Mouse (Mus musculus) Patski (cell line): ENCODE measurements around the gene Zfp664. TPM values are rescaled to one million over a fixed set of nuclear protein-coding genes. Genes with fewer than 3 reads are reported as not detected.

ENCODE experiments used
- ATAC-seq: fragments of 100-300 bp; one replicate; pipeline ENCODE4 v1.8.0; 2021
- CTCF ChIA-PET: fragments of 350-600 bp; sonication (Branson Sonifier 250); formaldehyde crosslinking; loops from one replicate; lab custom pipeline; 2022; ENCODE audit warnings: inconsistent platforms; lab: Charles Lee
- POLR2A ChIA-PET: fragments of 350-600 bp; sonication (Branson Sonifier 250); formaldehyde crosslinking; loops from one replicate; lab custom pipeline; 2022; ENCODE audit warnings: antibody characterized with exemption, inconsistent platforms; lab: Charles Lee
- DNase-seq: peaks from one replicate; pipeline ENCODE4 v3.0.0-alpha.2; 2011; ENCODE audit warnings: low read depth, low spot score
- H3K27me3 ChIP-seq: fragments of 371-371 bp; one replicate; pipeline ENCODE4 v1.5.1; 2021
- CTCF ChIP-seq: fragments of 100-300 bp; IDR thresholded peaks from one replicate; pipeline ENCODE4 v1.5.1; 2021
- in situ Hi-C: fragments of 300-500 bp; cut with MboI; formaldehyde crosslinking; loops from 3 replicates; pipeline ENCODE4 v1.11.1; 2018; ENCODE audit warnings: low pct_unique_long_range_greater_than_20kb, mixed read lengths
- polyA plus RNA-seq: library from polyadenylated mRNA; unstranded; gene quantifications from one replicate; pipeline ENCODE4 v1.2.3, GENCODE M21; 2021

Zfp664 gene
- 121 TPM for polyA plus RNA-seq

GRCm38 (mm10) chr5:124862013-124862866, at the start of gene Zfp664, which contains the start of gene Ccdc92:
Zfp664 (plus strand) TSS chr5:124862691.
Ccdc92 (minus strand) TSS chr5:124862424.
- CTCF ChIA-PET, result interaction anchor here (1.5 to 3.1 kb wide), 3 partner anchors 12 to 18 kb away, joined by 3 to 16 read pairs (median 5); no protein-coding TSS in a partner anchor
- no peaks in the 10 kb centered on the region for H3K27me3 ChIP-seq
- DNase-seq, result peak; percentile 93
- in situ Hi-C loops, result loop anchor here (25.0 kb wide), 1 partner anchor 425 kb away; the partner anchor contains the start of genes Kmt5a and Sbno1
- peak; percentile 68 for ATAC-seq
- POLR2A ChIA-PET, result interaction anchor here (1.4 to 1.5 kb wide), 2 partner anchors 9 to 11 kb away, joined by 4 read pairs; no protein-coding TSS in a partner anchor
- TF ChIP-seq CTCF, result no peak

GRCm38 (mm10) chr5:124814797-124815196, 47.7 kb upstream of the Zfp664 start:
- in situ Hi-C loops, result no loop called here
- H3K27me3 ChIP-seq, result no peaks in the 10 kb centered on the region
- no peak for TF ChIP-seq CTCF
- CTCF ChIA-PET, result no interaction called here
- POLR2A ChIA-PET, result no interaction called here
- ATAC-seq (peak; percentile 33), DNase-seq (no peak)

- in situ Hi-C loops, result no loop called here
- no peaks in the 10 kb centered on the region for H3K27me3 ChIP-seq
- CTCF ChIA-PET, result no interaction called here
- ATAC-seq, result no peak
- no peak for TF ChIP-seq CTCF
- POLR2A ChIA-PET, result no interaction called here
- DNase-seq, result no peak
These were observed 45.4 kb upstream of the Zfp664 start for GRCm38 (mm10) chr5:124817050-124817449.

- no peak for TF ChIP-seq CTCF
- in situ Hi-C loops, result no loop called here
- ChIA-PET CTCF (no interaction called here), POLR2A (no interaction called here)
- DNase-seq, result no peak
- no peak for ATAC-seq
- no peaks in the 10 kb centered on the region for H3K27me3 ChIP-seq
These were observed 40.2 kb upstream of the Zfp664 start for GRCm38 (mm10) chr5:124822128-124822894.

- no peaks in the 10 kb centered on the region for H3K27me3 ChIP-seq
- TF ChIP-seq CTCF, result no peak
- ATAC-seq (peak; percentile 6), DNase-seq (no peak)
- POLR2A ChIA-PET, result no interaction called here
- CTCF ChIA-PET, result interaction anchor here (1.4 kb wide), 1 partner anchor 24 kb away, joined by 3 read pairs; no protein-coding TSS in a partner anchor
- in situ Hi-C loops, result no loop called here
These were observed 32.2 kb upstream of the Zfp664 start for GRCm38 (mm10) chr5:124830331-124830730.

- ChIA-PET POLR2A (no interaction called here), CTCF (interaction anchor here (1.3 to 1.6 kb wide), 2 partner anchors 8 to 20 kb away, joined by 4 read pairs; no protein-coding TSS in a partner anchor)
- no peak for TF ChIP-seq CTCF
- ATAC-seq (no peak), DNase-seq (no peak)
- in situ Hi-C loops, result no loop called here
- no peaks in the 10 kb centered on the region for H3K27me3 ChIP-seq
These were observed 27.3 kb upstream of the Zfp664 start for GRCm38 (mm10) chr5:124835218-124835617.

- DNase-seq, result no peak
- TF ChIP-seq CTCF, result no peak
- in situ Hi-C loops, result no loop called here
- H3K27me3 ChIP-seq, result no peaks in the 10 kb centered on the region
- CTCF ChIA-PET, result interaction anchor here (1.6 kb wide), 1 partner anchor 19 kb away, joined by 4 read pairs; no protein-coding TSS in a partner anchor
- no peak for ATAC-seq
- POLR2A ChIA-PET, result no interaction called here
These were observed 26.4 kb upstream of the Zfp664 start for GRCm38 (mm10) chr5:124836075-124836474.

- in situ Hi-C loops, result no loop called here
- H3K27me3 ChIP-seq, result no peaks in the 10 kb centered on the region
- ATAC-seq, result no peak
- no peak for TF ChIP-seq CTCF
- ChIA-PET CTCF (no interaction called here), POLR2A (no interaction called here)
- DNase-seq, result no peak
These were observed 25.9 kb upstream of the Zfp664 start for GRCm38 (mm10) chr5:124836621-124837020.

- no peak for ATAC-seq
- POLR2A ChIA-PET, result no interaction called here
- in situ Hi-C loops, result no loop called here
- DNase-seq, result no peak
- TF ChIP-seq CTCF, result no peak
- no peaks in the 10 kb centered on the region for H3K27me3 ChIP-seq
- CTCF ChIA-PET, result no interaction called here
These were observed 22.3 kb upstream of the Zfp664 start for GRCm38 (mm10) chr5:124840202-124840601.

GRCm38 (mm10) chr5:124840669-124841068, 21.8 kb upstream of the Zfp664 start:
- ATAC-seq (no peak), DNase-seq (no peak)
- in situ Hi-C loops, result no loop called here
- CTCF ChIA-PET, result no interaction called here
- H3K27me3 ChIP-seq, result no peaks in the 10 kb centered on the region
- TF ChIP-seq CTCF, result no peak
- POLR2A ChIA-PET, result no interaction called here
